Mouse (Mus musculus): ENCODE measurements around the gene Mafg. TPM values are rescaled to one million over a fixed set of nuclear protein-coding genes. Genes with fewer than 3 reads are reported as not detected.

Gene Mafg
- polyA plus RNA-seq, 2 experiments, result 26.1 to 56.9 TPM

DNA sequence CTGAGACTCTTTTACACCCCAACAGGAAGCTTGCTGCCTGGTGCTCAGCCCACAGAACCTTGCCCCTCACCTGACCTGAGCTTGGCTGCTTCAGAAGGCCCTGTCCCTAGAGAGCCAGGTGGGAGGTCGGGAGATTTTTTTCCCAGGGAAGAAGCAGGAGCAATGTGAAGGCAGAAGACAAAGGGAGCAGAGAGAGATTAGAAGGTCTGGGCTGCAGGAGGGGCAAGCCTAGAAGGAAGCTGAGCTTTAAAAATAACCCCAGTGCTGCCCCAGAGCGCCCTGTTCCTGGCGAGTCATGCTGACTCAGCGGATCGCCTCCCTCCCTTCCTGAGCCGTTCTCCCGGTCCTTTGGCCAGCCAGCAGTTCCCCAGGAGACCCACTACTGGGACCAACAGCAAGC is 3.5 kb downstream of the Mafg start:
- Histone ChIP-seq H3K4me3 (replicated peaks; ENCODE audit: low read length) (no peak overlapping the region), H3K4me2 (replicated peaks; ENCODE audit: low read depth, low read length, severe bottlenecking) (no peak overlapping the region)

DNA sequence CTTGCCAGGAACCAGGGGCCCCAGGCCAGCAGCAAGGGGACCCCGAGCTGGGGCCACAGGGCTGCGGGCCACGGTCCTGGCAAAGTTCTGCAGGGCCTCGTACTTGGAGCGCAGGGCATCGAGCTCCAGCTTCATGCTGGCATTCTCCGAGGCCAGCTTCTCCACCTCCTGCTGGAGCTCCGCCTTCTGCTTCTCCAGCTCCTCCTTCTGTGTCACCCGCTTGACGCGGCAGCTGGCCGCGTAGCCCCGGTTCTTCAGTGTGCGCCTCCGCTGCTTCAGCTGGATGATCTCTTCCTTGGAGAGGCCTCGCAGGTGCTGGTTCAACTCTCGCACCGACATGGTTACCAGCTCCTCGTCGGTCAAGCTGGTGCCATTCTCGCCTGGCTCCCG is 4.1 kb downstream of the Mafg start:
- no peaks in the 10 kb centered on the region for H3K9me3 ChIP-seq (ENCODE audit: control insufficient read depth, low read length)
- no peaks in the 10 kb centered on the region for H3K27me3 ChIP-seq (ENCODE audit: control insufficient read depth, insufficient read depth, low read length)
- DNase-seq (ENCODE audit: low spot score), result no peak
- no peak for TF ChIP-seq POLR2A (IDR thresholded peaks at IDR 0.05; ENCODE audit: borderline replicate concordance, extremely low read depth, insufficient read depth, insufficient read length)
- H3K36me3 ChIP-seq (ENCODE audit: control insufficient read depth, insufficient read depth, low read length), result peaks cover 25% of the 10 kb centered on the region
- H3K4me3 ChIP-seq (replicated peaks; ENCODE audit: low read length), result no peak overlapping the region
- H3K9ac ChIP-seq (ENCODE audit: low read depth, low read length, severe bottlenecking), result no peak overlapping the region
- no peak overlapping the region for H3K4me2 ChIP-seq (replicated peaks; ENCODE audit: low read depth, low read length, severe bottlenecking)
- H3K4me1 ChIP-seq (ENCODE audit: control insufficient read depth, insufficient read depth, low read length), result peaks cover 19% of the 10 kb centered on the region
- no peak overlapping the region for H3K27ac ChIP-seq (replicated peaks; ENCODE audit: low read depth, low read length)
- ATAC-seq (ENCODE audit: low FRiP score, low read depth), result no peak
- WGBS, result 81% methylated on average over 23 of the region's 23 CpGs

More for the DNA sequence above, 3.5 kb downstream of the Mafg start:
- DNase-seq (ENCODE audit: low spot score) (no peak), ATAC-seq (ENCODE audit: low FRiP score, low read depth) (no peak)
- Histone ChIP-seq H3K27me3 (ENCODE audit: control insufficient read depth, insufficient read depth, low read length) (no peaks in the 10 kb centered on the region), H3K4me1 (ENCODE audit: control insufficient read depth, insufficient read depth, low read length) (peaks cover 19% of the 10 kb centered on the region), H3K9ac (ENCODE audit: low read depth, low read length, severe bottlenecking) (no peak overlapping the region), H3K9me3 (ENCODE audit: control insufficient read depth, low read length) (no peaks in the 10 kb centered on the region), H3K27ac (replicated peaks; ENCODE audit: low read depth, low read length) (no peak overlapping the region), H3K36me3 (ENCODE audit: control insufficient read depth, insufficient read depth, low read length) (peaks cover 25% of the 10 kb centered on the region)
- 39% methylated on average over 7 of the region's 7 CpGs for WGBS
- TF ChIP-seq POLR2A (IDR thresholded peaks at IDR 0.05; ENCODE audit: borderline replicate concordance, extremely low read depth, insufficient read depth, insufficient read length), result no peak

DNA sequence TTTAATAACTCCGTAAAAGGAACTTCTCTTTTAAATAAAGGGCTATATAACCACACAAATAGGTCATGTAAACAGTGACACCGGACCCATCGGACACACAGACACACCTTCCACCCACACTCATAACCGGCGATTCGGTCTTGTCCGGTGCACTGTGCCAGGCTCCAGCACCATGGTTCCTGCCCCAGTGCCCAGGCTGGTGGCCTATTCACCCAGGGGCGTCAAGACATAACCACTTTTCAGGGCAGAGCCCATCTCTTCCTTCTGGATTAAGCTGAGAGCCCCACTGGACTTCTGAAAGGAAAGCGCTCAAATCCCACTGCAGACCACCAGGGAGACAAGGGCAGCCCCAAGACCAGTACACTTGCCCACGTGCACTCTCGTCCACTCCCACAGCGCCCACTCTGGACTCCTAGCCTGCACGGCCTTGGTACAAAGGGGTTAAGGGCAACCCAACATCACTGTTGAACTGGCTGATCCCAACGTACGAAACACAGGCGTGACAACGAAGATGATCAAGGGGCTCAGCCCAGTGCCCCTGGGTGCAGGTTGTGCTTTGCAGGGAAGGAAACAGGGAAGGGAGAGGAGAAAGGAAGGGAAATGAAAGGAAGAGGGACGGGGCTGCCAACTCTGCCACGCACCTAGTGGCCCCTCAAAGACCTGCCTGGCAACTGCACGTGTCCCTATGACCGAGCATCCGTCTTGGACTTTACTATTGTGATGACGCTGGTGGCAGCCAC is 4.6 kb downstream of the Mafg start:
- no peak for ATAC-seq (ENCODE audit: low FRiP score, low read depth)
- H3K4me2 ChIP-seq (replicated peaks; ENCODE audit: low read depth, low read length, severe bottlenecking), result no peak overlapping the region

DNA sequence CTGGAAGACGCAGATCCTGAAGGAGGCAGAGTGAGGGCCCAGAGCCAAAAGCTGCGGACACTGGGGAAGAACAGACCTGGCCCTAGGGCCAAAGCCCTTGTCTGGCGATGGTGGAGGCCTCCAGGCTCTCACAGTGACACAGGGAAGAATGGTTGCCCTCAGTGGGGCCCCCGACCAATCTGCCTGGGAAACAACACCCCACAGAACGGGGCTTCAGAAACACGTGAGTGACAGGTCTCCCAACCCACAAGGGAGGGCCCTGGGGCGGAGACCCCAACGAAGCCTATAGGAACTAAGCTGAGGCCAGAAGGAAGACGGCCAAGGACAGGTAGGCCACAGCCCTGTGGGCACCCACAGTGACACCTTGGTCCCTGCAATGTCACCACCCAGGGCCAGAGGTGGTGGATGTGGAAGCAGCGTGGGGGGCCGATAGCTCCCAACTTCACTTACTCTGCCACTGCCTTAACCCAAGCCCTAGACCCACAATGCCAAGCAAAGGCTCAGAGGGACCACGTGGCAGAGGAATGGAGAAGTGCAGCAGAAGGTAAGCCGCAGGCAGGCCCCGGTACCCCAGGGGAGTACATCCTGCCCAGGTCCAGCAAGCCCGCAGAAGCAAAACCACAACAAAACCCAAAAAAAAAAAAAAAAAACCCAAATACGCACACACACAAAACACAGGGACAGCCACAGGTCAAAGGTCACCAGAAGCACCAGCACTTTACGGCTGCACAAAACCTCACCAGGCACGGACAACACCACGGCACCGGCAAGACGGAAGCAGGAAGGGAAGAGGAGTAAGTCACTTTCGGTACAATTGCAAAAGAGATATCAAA is 5.7 kb downstream of the Mafg start:
- H3K27me3 ChIP-seq (ENCODE audit: control insufficient read depth, insufficient read depth, low read length), result no peaks in the 10 kb centered on the region
- H3K36me3 ChIP-seq (ENCODE audit: control insufficient read depth, insufficient read depth, low read length), result peaks cover 33% of the 10 kb centered on the region
- H3K4me3 ChIP-seq (replicated peaks; ENCODE audit: low read length), result no peak overlapping the region
- H3K9ac ChIP-seq (ENCODE audit: low read depth, low read length, severe bottlenecking), result no peak overlapping the region
- WGBS, result 78% methylated on average over 22 of the region's 22 CpGs
- DNase-seq (ENCODE audit: low spot score) (no peak), ATAC-seq (ENCODE audit: low FRiP score, low read depth) (no peak)
- no peaks in the 10 kb centered on the region for H3K9me3 ChIP-seq (ENCODE audit: control insufficient read depth, low read length)
- H3K4me1 ChIP-seq (ENCODE audit: control insufficient read depth, insufficient read depth, low read length), result peaks cover 15% of the 10 kb centered on the region
- H3K27ac ChIP-seq (replicated peaks; ENCODE audit: low read depth, low read length), result no peak overlapping the region
- no peak overlapping the region for H3K4me2 ChIP-seq (replicated peaks; ENCODE audit: low read depth, low read length, severe bottlenecking)
- no peak for TF ChIP-seq POLR2A (IDR thresholded peaks at IDR 0.05; ENCODE audit: borderline replicate concordance, extremely low read depth, insufficient read depth, insufficient read length)

More for the DNA sequence above, 4.6 kb downstream of the Mafg start:
- no peak overlapping the region for H3K9ac ChIP-seq (ENCODE audit: low read depth, low read length, severe bottlenecking)
- no peak for TF ChIP-seq POLR2A (IDR thresholded peaks at IDR 0.05; ENCODE audit: borderline replicate concordance, extremely low read depth, insufficient read depth, insufficient read length)
- H3K4me1 ChIP-seq (ENCODE audit: control insufficient read depth, insufficient read depth, low read length), result peaks cover 15% of the 10 kb centered on the region
- no peak overlapping the region for H3K4me3 ChIP-seq (replicated peaks; ENCODE audit: low read length)
- no peaks in the 10 kb centered on the region for H3K27me3 ChIP-seq (ENCODE audit: control insufficient read depth, insufficient read depth, low read length)
- no peaks in the 10 kb centered on the region for H3K9me3 ChIP-seq (ENCODE audit: control insufficient read depth, low read length)
- peaks cover 25% of the 10 kb centered on the region for H3K36me3 ChIP-seq (ENCODE audit: control insufficient read depth, insufficient read depth, low read length)
- no peak overlapping the region for H3K27ac ChIP-seq (replicated peaks; ENCODE audit: low read depth, low read length)
- WGBS, result 94% methylated on average over 22 of the region's 23 CpGs
- DNase-seq (ENCODE audit: low spot score), result no peak

DNA sequence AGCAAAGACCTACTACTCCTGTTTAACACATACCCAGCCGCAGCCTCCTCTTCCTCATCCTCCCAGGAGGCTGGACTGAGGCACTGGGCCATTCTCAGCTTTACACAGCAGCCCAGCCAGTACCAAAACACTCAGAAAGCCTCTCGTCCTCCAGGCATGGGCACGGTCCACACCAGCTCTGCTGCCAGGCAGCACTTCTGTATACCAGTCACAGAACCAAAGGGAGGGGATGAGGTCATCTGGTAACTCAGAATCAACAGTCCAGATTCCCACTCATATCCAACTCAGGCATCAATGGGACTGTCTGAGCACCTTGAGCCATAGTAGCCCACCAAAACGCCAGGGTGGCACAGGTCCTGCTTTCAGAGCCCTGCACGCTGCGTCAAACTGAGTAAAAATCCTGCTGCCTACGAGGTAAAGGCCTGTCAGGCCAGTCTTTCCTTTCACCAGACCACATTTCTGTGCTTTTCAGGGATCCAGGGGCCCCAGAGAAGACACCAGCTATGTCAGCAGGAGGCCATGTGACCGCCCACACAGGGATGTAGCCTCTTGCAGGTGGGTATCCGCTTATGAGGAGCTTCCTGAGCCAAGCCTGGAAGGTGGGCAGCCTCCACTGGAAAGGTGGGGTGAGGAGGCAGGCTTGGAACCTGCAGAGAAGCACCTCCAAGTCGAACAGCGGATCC is 6.5 kb downstream of the Mafg start:
- no peak overlapping the region for H3K27ac ChIP-seq (replicated peaks; ENCODE audit: low read depth, low read length)
- H3K4me3 ChIP-seq (replicated peaks; ENCODE audit: low read length), result no peak overlapping the region
- H3K36me3 ChIP-seq (ENCODE audit: control insufficient read depth, insufficient read depth, low read length), result peaks cover 36% of the 10 kb centered on the region
- no peak for DNase-seq (ENCODE audit: low spot score)
- H3K27me3 ChIP-seq (ENCODE audit: control insufficient read depth, insufficient read depth, low read length), result no peaks in the 10 kb centered on the region
- no peak for TF ChIP-seq POLR2A (IDR thresholded peaks at IDR 0.05; ENCODE audit: borderline replicate concordance, extremely low read depth, insufficient read depth, insufficient read length)
- WGBS, result 91% methylated on average over 11 of the region's 11 CpGs
- peaks cover 10% of the 10 kb centered on the region for H3K4me1 ChIP-seq (ENCODE audit: control insufficient read depth, insufficient read depth, low read length)
- H3K9me3 ChIP-seq (ENCODE audit: control insufficient read depth, low read length), result no peaks in the 10 kb centered on the region
- no peak overlapping the region for H3K9ac ChIP-seq (ENCODE audit: low read depth, low read length, severe bottlenecking)
- no peak overlapping the region for H3K4me2 ChIP-seq (replicated peaks; ENCODE audit: low read depth, low read length, severe bottlenecking)
- no peak for ATAC-seq (ENCODE audit: low FRiP score, low read depth)
